Mouse (Mus musculus): ENCODE data around the gene Bex4. TPM values are rescaled to one million over a fixed set of nuclear protein-coding genes. Genes with fewer than 3 reads are reported as not detected.

The Bex4 gene
- total RNA-seq, 4 experiments from 2014 or later, result 16.9 to 22.5 (median 19.1) TPM

GRCm38 (mm10) chrX:136180897-136181553 lies 42.2 kb downstream of the Bex4 start:
- no peak for DNase-seq (ENCODE audit: low spot score in 2 of 2)

DNA sequence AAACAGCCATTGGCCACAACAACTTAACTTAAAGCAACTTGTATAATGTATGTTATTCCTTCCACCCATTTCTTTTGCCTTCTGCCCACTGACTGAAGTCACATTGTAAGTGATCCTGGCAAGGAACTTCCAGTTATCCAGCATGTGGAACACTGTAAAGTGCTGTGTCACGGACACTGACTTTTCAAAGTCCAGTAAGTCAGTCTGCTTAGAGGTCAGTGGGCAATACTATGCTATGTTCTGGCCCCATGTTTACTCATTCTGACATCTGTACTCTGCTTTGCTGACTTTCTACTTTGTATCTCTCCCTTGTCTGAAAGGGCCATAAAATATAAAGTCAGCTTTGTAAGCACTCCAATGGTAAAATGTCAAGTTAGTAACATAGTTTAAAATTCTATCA lies 44.3 kb downstream of the Bex4 start:
- DNase-seq (ENCODE audit: low spot score in 2 of 2), result no peak

Small RNAs within 50 kb of the gene (microRNA-seq; reads per million reads assigned to microRNA genes)
- 0 reads per million in 2 experiments for gene Mir6383

Other genes starting within 250 kb of the Bex4 start
- 10 to 100 TPM; 59.6 to 66.4 (median 64.4) TPM for gene Arxes2, start 145.2 kb upstream of the Bex4 start, total RNA-seq (2022)
- gene Arxes1, start 105.6 kb upstream of the Bex4 start, total RNA-seq (2022), result 10 to 100 TPM; 26.7 to 40.5 (median 33.8) TPM
- gene Bex2, start 70.8 kb upstream of the Bex4 start, total RNA-seq (2022), result 100 to 1,000 TPM; 274 to 337 (median 308) TPM
- not detected for gene Nxf3, start 53.7 kb upstream of the Bex4 start, total RNA-seq (2022)
- gene Tceal8, start 33.3 kb downstream of the Bex4 start, total RNA-seq (2022), result 10 to 100 TPM; 30.2 to 41.4 (median 34.4) TPM
- 100 to 1,000 TPM in 2 of 4 experiments, 10 to 100 TPM in 2; 74.5 to 139 (median 105) TPM for gene Tceal5, start 64.9 kb downstream of the Bex4 start, total RNA-seq (2022)
- 1 to 10 TPM in 3 of 4 experiments, under 1 TPM in 1; 0.67 to 2.5 (median 2.0) TPM for gene Tceal7, start 75.8 kb downstream of the Bex4 start, total RNA-seq (2022)
- 10 to 100 TPM; 73.8 to 81.8 (median 79.0) TPM for gene Bex1, start 76.5 kb downstream of the Bex4 start, total RNA-seq (2022)
- gene Tceal9, start 106.1 kb downstream of the Bex4 start, total RNA-seq (2022), result 10 to 100 TPM; 94.0 to 97.6 (median 95.5) TPM
- 100 to 1,000 TPM; 218 to 305 (median 262) TPM for gene Bex3, start 131.3 kb downstream of the Bex4 start, total RNA-seq (2022)